Mouse (Mus musculus) spleen, adult 18-20 months (tissue): ENCODE results near the gene Gpank1.

ENCODE experiments used
- DNase-seq, 2 experiments: peaks; one replicate each; pipeline ENCODE4 v3.0.0; 2022; ENCODE audit warnings: mixed read lengths in 2 of 2

The Gpank1 gene

DNA sequence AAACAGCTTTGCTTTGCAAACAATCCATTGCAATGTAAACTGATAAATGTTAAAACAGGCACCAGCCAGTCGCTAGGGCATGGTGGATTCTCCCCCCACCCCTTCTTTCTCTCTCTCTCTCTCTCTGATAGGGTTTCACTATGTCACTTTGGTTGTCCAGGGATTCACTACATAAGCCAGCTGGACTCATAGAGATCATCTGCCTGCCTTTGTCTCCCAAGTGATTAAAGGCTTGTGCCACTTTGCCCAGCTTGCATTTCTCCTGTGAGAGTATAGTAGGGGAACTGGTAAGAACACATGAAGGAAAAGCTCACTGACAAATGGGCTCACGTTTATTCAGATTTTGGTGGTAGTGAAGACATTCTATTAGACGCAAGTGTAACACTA, 10.9 kb downstream of the Gpank1 start:
- no peak for DNase-seq

DNA sequence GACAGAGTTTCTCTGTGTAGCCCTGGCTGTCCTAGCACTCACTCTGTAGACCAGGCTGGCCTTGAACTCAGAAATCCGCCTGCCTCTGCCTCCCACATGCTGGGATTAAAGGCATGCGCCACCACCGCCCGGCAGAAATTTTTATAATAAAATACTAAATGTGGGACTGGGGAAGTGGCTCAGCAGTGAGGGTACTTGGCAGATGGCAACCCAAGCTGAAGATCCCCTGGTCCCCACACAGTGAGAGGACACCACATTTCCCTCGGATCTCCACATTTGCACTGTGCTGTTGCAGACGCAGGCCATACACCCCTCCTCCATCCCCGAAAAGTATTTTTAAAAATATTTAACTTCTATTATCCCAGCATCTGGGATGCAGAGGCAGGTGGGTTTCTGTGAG, 12.3 kb downstream of the Gpank1 start:
- DNase-seq = no peak

DNA sequence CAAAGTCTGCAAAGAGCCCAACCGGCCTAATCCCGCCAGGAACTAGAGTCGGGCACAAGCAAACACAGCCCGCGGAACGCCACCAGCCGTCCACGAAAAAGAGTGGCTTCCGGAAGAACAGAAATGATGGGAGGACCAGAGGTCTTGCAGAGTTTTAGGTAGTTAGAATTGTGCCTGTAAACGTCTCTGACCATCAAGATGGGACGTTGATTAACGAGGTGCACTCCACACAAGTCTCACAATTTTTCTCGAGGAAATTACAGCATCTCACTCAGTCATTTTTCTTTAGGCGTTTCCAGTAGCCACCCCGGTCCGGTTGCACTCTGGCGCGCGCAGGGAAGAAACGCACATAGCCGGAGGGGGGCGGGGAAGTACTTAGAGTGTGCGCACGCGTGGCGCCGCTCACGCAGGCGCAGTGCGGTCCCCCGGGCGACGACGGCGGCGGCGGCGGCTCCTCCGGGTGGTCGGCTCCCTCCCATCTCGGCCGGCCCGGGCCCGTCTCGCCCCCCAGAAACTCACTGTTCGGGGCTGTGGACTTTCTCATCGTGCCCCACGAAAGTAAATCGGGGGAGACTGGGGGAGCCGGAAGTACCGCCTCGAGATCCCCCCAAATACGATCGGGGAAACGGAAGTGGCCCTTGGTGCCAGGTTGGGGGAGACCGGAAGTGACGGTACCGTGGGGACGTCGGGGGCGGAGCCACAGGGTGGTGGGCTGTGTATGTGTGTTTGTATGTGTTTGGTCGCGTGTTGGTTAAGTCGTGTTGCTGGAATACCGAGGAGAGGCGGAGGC, 13.7 kb downstream of the Gpank1 start, which contains the start of gene Bag6:
Gene Bag6, plus strand, starts transcription at position 378 of the 790 bp plus-strand sequence.
- DNase-seq = peak; percentile 88 to 93

DNA sequence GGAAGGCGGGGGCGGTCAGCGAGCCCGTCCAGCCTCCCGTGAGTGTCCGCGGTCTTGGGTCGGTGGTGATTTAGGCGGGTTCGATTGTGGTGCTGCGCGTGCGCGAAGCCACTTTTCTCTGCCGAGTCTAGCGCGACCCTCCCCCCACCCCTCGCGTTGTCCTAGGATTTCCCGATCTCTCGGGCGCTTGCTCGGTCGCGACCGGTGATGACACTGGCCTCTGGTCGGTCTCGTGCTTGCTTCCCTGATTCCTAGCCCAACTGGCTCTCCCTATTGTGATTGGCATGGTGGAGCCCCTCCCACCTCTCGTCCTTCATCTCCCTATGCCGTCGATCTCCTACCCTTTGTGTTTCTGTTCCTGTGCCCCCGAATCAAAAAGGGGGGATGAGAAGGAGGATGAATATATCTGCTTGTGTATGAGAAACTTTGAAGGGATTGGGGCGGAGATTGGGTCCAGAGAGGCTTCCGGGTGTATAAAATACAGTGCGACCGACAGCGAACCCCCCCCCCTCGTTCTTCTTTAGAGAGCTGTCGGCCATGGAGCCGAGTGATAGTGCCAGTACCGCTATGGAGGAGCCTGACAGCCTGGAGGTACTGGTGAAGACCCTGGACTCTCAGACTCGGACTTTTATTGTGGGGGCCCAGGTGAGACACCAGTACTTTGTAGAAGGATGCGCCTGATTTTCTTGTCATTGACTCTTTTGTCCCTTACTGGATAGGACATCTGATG, 14.5 kb downstream of the Gpank1 start:
- no peak for DNase-seq

DNA sequence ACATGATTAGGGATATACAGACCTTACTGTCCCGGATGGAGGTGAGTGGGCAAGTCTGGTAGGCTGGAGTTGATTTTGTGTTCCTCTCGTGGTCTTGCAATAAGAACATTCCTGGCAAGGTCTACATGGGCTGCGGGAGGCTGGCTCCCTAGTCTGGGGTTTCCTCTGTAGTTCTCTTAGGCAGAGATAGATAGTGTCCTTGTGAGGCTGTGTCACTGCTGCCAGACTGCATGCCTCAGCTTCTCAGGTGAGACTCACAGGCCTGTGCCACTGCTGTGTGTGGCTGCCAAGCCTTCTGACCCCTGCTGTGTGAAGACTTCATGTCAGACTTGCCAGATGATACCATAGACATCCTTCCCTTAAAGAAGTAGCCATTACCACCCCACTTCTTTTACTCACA, 18.0 kb downstream of the Gpank1 start:
- no peak for DNase-seq

DNA sequence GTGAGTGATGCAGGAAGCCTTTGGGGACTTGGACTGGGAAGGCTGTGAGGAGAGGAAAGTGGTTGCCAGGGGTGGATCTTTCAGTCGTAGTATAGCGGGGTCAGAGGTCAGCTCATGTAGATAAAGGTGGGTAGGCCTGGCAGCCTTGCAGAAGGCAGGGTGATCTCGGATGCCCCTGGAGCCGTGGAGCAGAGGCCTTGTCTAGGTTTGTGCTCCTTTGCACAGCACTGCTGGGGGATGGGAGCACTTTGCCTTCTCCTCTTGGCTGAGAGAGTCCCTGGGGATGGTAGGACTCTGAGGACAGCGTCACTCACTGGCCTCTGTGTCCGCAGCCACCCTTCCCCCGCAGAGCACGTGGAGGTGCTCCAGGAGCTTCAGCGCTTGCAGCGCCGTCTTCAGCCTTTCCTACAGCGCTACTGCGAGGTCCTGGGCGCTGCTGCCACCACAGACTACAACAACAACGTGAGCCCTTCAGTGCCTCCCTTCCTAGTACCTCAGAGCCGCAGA, 19.3 kb downstream of the Gpank1 start:
- DNase-seq = no peak

DNA sequence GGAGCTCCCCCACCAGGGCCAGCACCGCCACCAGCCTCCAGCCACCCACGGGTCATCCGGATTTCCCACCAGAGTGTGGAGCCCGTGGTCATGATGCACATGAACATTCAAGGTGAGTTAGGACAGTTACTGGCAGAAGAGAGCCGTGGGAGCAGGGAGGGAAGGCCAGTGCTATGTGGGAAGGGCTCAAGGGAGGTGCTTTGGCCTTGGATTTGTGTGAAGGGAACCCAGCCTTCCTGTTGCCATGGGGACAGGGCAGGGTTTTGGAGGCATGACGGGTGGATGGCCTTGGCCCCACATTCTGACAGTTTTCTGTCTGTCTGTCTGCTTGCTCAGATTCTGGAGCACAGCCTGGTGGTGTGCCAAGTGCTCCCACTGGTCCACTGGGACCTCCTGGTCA, 20.7 kb downstream of the Gpank1 start:
- no peak for DNase-seq

DNA sequence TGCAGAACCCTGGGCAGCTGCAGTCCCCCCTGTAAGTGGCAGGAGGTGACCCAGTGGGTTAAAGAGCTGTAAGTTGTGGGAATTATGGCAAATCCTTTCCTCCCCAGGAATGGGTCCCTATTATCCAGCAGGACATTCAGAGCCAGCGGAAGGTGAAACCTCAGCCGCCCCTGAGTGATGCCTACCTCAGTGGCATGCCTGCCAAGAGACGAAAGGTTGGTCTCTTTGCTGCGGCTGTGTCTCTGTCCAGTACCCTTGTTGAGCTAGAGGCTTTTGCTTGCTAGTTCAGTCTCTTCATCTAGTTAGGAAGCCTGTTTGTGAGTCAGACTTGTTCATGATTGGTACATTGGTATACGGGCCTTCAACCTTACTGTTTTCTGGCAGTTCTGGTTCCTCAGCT, 24.9 kb downstream of the Gpank1 start:
- no peak for DNase-seq

DNA sequence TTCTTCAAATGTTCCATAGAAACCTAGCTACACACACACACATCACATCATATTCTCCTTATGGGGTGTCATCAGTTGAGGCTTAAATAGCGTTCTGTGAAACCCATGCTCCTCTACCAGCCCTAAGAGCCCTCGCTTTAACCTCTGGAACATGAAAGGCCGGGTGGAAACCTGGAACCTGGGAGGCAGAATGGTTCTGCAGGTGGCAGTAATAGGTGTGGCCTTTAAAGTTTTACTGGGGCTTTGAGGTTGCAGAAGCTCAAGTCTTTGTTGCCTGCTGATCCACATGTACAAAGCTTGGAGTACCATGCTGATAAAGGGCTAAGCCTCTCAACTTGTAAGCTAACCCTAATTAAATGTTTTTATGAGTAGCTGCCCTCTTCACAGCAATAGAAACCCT, 26.1 kb downstream of the Gpank1 start:
- DNase-seq = no peak

DNA sequence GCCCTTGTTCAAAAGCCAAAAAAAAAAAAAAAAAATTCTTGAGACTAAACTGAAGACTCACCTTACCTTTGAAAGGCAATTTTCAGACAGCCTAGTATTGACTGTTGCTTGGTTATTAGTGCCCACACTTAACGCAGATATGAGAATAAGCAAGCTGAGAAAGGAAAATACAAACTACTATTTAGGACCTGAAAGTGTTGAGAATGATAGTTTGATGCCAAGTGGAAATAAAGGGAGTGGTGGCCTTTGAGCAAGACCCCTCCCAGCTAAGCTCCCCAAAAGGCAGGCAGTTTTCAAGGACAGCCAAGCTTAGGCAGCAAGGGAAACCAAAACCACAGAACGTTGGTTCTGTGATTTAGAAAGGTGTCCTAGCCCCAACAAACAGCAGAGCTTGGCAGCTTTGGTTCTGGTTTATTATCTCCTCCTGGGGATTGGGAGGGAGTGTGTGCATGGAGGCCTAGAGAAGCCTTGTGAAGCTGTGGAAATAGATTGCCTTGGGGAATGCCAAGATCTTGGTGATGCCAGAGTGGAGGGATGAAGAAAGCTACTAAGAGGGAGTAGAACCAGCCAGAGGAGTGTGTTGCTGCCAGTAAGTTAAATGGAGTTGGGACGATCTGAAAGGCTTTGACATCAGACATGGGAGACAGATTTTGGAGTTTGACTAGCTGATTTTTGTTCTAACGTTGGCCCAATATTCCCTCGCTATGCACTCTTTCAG, 26.8 kb downstream of the Gpank1 start:
- no peak for DNase-seq

DNA sequence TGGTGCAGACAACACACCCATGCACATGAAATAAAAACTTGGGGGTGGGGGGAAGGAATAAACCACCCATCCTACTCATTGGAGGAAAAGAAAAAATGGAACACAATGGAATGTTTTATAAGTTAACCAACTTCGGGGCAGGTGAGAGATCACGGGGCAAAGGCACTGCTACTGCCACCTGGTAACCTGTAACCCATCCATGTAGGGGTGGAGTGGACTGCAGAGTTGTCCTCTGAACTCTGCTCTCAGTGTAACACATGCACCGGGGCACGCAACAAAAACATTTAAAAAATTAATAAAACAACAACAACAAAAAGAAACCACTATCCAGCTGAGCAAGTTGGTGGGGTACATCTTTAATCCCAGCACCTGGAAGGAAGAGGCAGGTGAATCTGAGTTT, 30.9 kb downstream of the Gpank1 start:
- DNase-seq = no peak

DNA sequence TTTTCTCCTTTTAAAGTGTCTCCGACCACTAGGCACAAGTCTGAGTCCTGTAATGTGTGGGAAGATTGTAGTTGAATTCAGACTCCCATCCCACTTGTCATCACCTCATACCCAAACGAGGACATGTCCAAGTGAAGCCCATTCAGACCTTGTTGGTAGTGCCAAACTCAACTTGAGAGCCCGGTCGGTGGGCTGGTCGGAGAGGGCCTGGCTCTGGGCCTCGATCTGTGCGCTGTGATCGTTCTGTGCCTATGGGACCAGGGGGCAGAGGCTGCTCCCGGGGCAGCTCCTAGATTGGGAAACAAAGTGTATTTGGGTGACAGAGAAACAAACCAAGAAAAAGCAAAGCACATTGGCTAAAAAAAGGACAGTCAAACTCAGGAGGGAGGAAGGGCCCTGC, 31.8 kb downstream of the Gpank1 start:
- DNase-seq = no peak

DNA sequence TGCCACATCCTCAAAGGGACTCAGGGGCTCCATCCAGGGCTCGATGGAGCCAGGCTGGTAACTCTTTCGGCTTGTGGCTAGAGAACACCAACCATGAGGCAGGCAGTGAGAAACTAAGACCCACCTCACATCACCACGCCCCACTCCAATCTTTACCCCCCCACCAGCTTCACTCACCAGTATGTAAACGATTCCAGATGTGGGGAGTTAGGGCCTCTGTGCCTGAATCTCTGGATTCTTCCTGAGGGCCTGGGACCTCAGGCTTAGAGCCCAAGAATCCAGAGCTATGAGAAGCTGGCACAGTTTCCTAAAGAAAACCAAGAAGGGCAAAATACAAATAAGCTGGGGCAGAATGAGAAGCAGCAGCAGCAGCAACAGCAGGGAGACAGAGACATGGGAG, 32.7 kb downstream of the Gpank1 start:
- no peak for DNase-seq

DNA sequence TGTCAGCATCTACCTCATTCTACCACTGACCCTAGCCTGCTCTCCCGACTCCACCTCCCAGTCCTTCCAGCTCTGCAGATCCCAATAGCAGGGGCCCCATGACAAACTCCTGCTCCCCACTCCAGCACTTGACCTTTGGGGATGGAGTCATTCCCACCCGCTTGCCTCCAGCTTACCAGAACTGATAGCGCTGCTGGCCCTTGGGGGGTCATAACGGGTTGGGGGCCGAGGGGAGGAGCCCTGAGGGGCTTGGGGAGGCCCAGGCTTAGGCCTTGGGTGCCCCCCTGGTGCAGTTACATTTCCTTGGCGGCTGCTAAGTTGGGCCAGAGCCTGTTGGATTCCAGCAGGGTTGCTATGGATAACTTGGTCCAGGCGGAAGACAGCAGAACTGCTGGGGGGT, 33.4 kb downstream of the Gpank1 start:
- DNase-seq = no peak

DNA sequence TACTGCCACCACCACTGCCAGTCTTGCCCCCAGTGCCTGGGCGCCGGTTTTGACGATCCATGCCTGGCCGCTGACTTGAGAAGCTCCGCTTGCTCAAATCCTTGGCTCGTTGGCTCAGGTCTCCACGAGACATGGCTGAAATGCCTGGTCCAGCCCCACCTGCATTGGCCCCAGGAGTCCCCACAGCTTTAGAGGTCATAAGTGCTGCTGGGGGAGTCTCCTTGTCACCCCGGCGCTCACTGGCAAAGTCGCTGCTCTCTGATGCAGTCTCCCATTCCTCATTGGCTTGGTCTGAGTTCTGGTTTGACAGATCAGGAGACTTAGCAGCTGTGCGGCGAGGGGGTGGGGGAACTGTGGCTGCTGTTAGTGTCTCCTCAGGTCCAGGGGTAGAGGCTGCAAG, 34.2 kb downstream of the Gpank1 start:
- DNase-seq = no peak

DNA sequence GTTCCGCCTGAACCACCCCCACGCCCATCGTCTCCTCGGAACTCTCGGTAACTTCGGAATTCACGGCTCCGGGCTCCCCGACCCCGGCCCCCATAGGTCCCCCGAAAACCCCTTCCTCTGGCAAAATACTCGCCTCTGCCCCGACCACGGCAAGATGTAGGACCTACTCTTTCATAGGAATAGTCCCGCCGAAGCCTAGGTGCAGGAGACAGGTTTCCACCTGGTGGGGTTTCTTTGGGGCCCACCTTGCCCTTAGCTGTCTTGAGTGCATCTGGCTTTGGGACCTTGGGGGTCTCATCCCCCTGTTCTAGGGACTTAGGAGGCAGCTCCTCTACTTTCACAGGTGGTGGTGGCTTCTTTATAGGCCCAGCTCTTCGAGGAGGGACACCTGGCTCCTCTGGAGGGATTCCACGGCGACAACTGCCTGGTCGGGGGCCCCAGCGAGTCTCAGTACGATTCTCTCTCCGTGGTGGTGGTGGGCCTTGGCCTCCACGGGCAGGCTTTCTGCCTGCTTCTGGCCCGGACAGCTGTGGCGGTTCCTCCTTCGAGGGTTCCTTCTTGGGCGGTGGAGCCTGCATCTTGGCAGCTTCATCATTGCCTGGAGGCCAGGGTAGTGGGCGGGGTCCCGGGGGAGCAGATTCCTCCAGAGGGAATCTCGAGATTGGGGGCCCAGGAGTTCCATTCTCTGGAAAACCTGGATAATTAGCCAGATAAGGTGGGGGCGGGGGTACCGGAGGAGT, 35.4 kb downstream of the Gpank1 start:
- no peak for DNase-seq

DNA sequence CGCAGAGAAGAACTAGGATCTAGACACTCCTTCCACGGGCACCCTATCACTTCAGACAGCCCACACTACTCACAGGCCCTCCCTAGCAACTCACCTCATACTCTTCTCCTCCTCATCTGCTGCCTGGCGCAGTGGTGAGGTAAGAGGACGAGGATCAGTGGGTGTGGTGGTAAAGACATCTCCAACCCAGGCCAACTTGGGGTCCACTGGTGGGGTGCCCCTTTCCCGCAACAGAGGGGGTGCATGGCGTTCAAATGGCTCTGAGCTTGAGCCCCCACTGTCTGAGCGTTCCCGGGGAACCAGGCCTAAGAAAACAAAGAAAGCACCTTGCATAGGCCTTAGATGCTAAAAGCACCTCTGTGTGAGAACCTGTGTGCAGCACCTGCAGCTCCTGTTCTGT, 36.0 kb downstream of the Gpank1 start:
- no peak for DNase-seq

DNA sequence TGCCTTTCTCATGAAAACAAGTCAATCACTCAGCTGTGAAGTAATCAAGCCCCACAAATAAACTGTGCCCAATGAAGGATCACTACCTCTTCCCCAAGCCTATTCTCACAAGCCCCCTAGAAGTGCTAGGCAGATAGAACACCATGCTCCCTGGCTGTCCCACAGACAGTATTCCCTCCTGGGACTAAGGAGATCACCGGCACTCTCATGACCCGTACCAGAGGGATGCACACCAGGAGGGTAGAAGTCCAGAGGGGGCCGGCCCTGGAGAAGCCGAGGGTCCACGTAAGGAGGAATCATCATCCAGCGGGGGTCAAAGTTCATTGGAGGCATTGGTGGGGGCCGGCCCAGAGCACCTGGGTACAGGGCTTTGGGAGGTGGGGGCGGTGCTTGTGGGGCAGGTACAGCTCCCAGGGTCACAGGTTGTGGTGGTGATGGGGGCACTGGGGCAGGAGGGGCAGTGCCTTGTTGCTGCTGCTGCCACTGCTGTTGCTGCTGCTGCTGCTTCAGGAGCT, 36.5 kb downstream of the Gpank1 start:
- no peak for DNase-seq

DNA sequence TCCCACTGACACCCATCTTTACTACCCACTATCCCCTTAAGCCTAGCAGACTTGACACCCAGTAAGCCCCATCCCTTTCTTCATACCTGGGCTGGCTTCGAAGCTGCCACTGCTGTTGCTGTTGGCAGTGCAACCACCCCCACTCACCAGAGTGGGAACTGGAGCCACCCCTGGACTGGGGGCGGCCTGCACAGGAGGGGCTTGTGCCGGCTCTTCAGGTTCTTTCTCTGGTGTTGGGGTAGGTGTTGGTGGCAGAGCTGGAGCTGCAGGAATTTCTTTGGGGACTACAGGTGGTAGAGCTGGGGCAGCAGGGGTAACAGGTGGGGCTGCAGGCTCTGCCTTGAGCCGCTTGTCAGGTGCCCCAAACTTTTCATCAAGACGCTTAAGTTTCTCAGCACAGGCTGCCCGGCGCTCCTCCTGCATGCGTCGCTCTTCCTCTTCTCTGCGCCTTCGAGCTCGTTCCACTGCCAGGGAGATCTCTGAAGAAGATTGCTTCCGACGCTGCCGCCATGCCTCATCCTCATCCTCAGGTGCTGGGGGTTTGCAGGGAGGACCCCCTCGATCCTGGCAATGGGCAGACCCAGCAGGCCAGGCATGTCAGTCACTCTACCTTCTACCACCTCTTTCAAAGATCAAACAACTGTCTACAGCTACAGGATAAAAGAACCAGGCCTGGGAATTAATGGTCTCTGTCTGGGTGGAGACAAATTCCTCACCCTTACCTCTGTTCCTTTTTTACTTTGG, 37.8 kb downstream of the Gpank1 start:
- no peak for DNase-seq

DNA sequence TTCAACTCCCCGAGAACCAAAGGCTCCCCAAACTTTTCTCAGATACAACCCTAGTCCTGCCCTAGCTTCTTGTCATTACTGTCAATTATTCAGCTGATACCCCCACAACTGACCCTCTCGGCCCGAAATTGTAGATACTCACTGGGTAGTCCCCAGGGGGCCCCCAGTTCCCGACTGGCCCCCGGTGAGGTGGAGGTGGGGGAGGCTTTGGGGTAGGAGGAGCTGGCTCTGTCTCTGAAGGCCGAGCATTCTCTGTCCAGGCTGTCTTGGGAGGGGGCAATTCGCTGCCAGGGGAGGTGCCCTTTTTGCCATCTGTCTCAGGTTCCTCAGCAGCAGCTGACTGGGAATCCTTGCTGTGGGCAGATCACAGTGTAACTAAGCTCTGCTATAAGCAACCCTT, 38.4 kb downstream of the Gpank1 start:
- no peak for DNase-seq

DNA sequence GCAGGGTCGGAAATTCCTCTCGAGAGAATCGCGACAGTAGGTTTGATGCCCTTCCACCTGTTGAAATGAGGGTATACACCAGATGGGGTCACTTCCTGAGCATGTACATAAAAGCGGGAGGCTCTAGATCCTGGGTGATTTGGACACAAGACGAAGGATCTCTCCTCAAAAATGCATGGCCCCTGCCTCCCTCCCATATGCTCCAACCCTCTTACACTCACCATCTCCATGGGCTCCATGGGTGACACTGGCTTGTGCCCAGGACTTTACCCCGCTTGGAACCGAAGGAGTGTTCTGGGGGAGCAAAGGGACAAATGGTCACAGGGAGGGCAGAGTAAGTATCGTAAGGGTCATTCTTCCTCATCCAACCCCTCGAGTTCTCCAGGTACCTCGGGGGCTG, 40.2 kb downstream of the Gpank1 start:
- DNase-seq = no peak

DNA sequence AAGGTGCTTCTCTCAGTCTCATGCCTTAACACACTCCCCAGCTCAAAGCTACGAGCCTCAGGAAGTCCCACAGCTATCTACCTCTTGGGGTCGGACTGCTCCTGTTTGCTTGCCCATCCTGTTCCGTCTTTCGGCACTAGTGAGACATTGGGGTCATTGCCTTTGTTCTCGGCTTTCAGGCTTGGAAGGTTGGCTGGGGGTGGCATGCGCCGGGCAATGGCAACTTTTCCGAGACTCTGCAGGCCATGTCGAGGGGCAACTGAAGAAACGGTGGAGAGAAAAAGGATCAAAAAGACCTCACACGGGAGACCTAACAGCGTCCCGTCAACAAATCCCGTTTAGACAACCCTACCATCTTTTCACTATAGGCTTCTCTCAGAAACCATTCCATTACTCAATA, 40.9 kb downstream of the Gpank1 start:
- no peak for DNase-seq
